Mouse (Mus musculus) testis, adult 2 months (tissue): ENCODE data around the gene Hoxd1. TPM values are rescaled to one million over a fixed set of nuclear protein-coding genes. Genes with fewer than 3 reads are reported as not detected.

Source experiments
- H3K27ac ChIP-seq: fragments of 200-500 bp; 2 replicates; pipeline ENCODE4 v1.5.1; 2012; ENCODE audit warnings: low read depth, low read length; ENCODE audit not compliant: control insufficient read depth, insufficient read depth
- H3K27me3 ChIP-seq: fragments of 200-500 bp; 2 replicates; pipeline ENCODE4 v1.6.1; 2012; ENCODE audit warnings: mild to moderate bottlenecking, low read length, moderate library complexity; ENCODE audit not compliant: control insufficient read depth, insufficient read depth
- H3K36me3 ChIP-seq: fragments of 200-500 bp; 2 replicates; pipeline ENCODE4 v1.6.1; 2012; ENCODE audit warnings: mild to moderate bottlenecking, low read length; ENCODE audit not compliant: control insufficient read depth, insufficient read depth
- H3K4me1 ChIP-seq: fragments of 200-500 bp; 2 replicates; pipeline ENCODE4 v1.6.1; 2012; ENCODE audit warnings: low read length; ENCODE audit not compliant: control insufficient read depth, insufficient read depth
- H3K4me3 ChIP-seq: fragments of 200-500 bp; 2 replicates; pipeline ENCODE4 v1.5.1; 2012; ENCODE audit warnings: low read depth, mild to moderate bottlenecking, low read length, moderate library complexity, mixed read lengths; ENCODE audit not compliant: control insufficient read depth
- CTCF ChIP-seq: fragments of 200-500 bp; IDR thresholded peaks from 2 replicates; pipeline ENCODE4 v1.5.1; 2012; ENCODE audit warnings: low read depth, mild to moderate bottlenecking, inconsistent platforms, low read length, moderate library complexity; ENCODE audit not compliant: control insufficient read depth, insufficient read depth, insufficient replicate concordance
- POLR2A ChIP-seq: fragments of 200-500 bp; IDR thresholded peaks from 2 replicates; pipeline ENCODE4 v1.6.1; 2012; ENCODE audit warnings: low read depth, mild to moderate bottlenecking, inconsistent platforms, low read length, moderate library complexity; ENCODE audit not compliant: control insufficient read depth
- polyA plus RNA-seq: library from polyadenylated mRNA; depleted of rRNA; stranded (reverse); fragments of >200 nt; gene quantifications from 2 replicates; pipeline ENCODE4 v1.2.3, GENCODE M21; 2012

Gene Hoxd1
- polyA plus RNA-seq, 1 experiment, result not detected

GRCm38 (mm10) chr2:74733765-74734164 lies 29.0 kb upstream of the Hoxd1 start:
- H3K4me3 ChIP-seq, result no peak overlapping the region
- TF ChIP-seq CTCF (no peak), POLR2A (no peak)
- H3K36me3 ChIP-seq, result no peaks in the 10 kb centered on the region
- H3K27me3 ChIP-seq, result peaks cover 8% of the 10 kb centered on the region
- no peak overlapping the region for H3K27ac ChIP-seq
- H3K4me1 ChIP-seq, result no peaks in the 10 kb centered on the region; the same call in 1 of the 2 replicates

GRCm38 (mm10) chr2:74734451-74734850 lies 28.3 kb upstream of the Hoxd1 start:
- H3K27ac ChIP-seq, result no peak overlapping the region
- no peak for TF ChIP-seq CTCF
- TF ChIP-seq POLR2A, result no peak
- no peaks in the 10 kb centered on the region for H3K36me3 ChIP-seq
- H3K4me1 ChIP-seq, result no peaks in the 10 kb centered on the region; the same call in 1 of the 2 replicates
- peaks cover 9% of the 10 kb centered on the region for H3K27me3 ChIP-seq
- H3K4me3 ChIP-seq, result no peak overlapping the region

GRCm38 (mm10) chr2:74734996-74735811 lies 27.6 kb upstream of the Hoxd1 start:
- Histone ChIP-seq H3K4me1 (peaks cover 1% of the 10 kb centered on the region; the same call in 1 of the 2 replicates), H3K27me3 (peaks cover 9% of the 10 kb centered on the region)

GRCm38 (mm10) chr2:74735851-74736687 lies 26.7 kb upstream of the Hoxd1 start:
- TF ChIP-seq CTCF (no peak), POLR2A (no peak)
- Histone ChIP-seq H3K27me3 (peaks cover 9% of the 10 kb centered on the region), H3K27ac (no peak overlapping the region), H3K36me3 (no peaks in the 10 kb centered on the region), H3K4me3 (no peak overlapping the region), H3K4me1 (peaks cover 4% of the 10 kb centered on the region; the same call in 1 of the 2 replicates)

More at GRCm38 (mm10) chr2:74734996-74735811, 27.6 kb upstream of the Hoxd1 start:
- no peak for TF ChIP-seq CTCF
- TF ChIP-seq POLR2A, result no peak
- Histone ChIP-seq H3K36me3 (no peaks in the 10 kb centered on the region), H3K4me3 (no peak overlapping the region), H3K27ac (no peak overlapping the region)

GRCm38 (mm10) chr2:74736688-74737577 lies 25.8 kb upstream of the Hoxd1 start:
- Histone ChIP-seq H3K4me3 (no peak overlapping the region), H3K4me1 (peaks cover 4% of the 10 kb centered on the region; the same call in 1 of the 2 replicates), H3K27ac (no peak overlapping the region), H3K36me3 (no peaks in the 10 kb centered on the region), H3K27me3 (peaks cover 9% of the 10 kb centered on the region)
- no peak for TF ChIP-seq POLR2A
- no peak for TF ChIP-seq CTCF

- H3K4me3 ChIP-seq, result no peak overlapping the region
- peaks cover 9% of the 10 kb centered on the region for H3K27me3 ChIP-seq
- TF ChIP-seq POLR2A (no peak), CTCF (no peak)
- H3K4me1 ChIP-seq, result peaks cover 4% of the 10 kb centered on the region; the same call in 1 of the 2 replicates
- no peak overlapping the region for H3K27ac ChIP-seq
- H3K36me3 ChIP-seq, result no peaks in the 10 kb centered on the region
These were observed 25.2 kb upstream of the Hoxd1 start for GRCm38 (mm10) chr2:74737578-74738070.
